Mouse (Mus musculus) gastrocnemius, adult 2 months (tissue): ENCODE data around the gene Yipf2. TPM values are rescaled to one million over a fixed set of nuclear protein-coding genes. Genes with fewer than 3 reads are reported as not detected.
A peak's percentile ranks its signal among the peaks of the same experiment; 100 is the strongest.

ENCODE experiments used
- DNase-seq: peaks from one replicate; pipeline ENCODE4 v3.0.0; 2022
- H3K27ac ChIP-seq: fragments of 200-600 bp; 2 replicates; pipeline ENCODE4 v1.8.1; 2022; ENCODE audit warnings: mild to moderate bottlenecking
- H3K4me3 ChIP-seq: fragments of 200-600 bp; 2 replicates; pipeline ENCODE4 v1.8.1; 2022; ENCODE audit warnings: mild to moderate bottlenecking, moderate library complexity
- CTCF ChIP-seq: fragments of 200-600 bp; IDR thresholded peaks from 2 replicates; pipeline ENCODE4 v1.8.1; 2022; ENCODE audit warnings: antibody characterized with exemption, mild to moderate bottlenecking, moderate library complexity
- intact Hi-C: fragments of 180-260 bp; cut with DNase I; formaldehyde crosslinking; loops from one replicate; pipeline ENCODE4 v1.15.1; 2025
- long read RNA-seq, 2 experiments: library from polyadenylated mRNA; stranded (forward); transcript quantifications; one replicate each; pipeline ENCODE4 v2.0.0; 2021
- total RNA-seq, 2 experiments: library from RNA; stranded (reverse); gene quantifications; 2 replicates each; pipeline ENCODE4 v1.2.3; 2021

Gene Yipf2
- total RNA-seq, result 1 to 10 TPM; 5.8 to 6.9 TPM
- long read RNA-seq, experiment 1, transcript Yipf2-202 (10 exons, 1,894 nt), result major isoform, 5 of 11 reads
- long read RNA-seq, experiment 1, partial matches to known transcripts, result 1 of 11 reads
- long read RNA-seq, experiment 1, other reads (novel, unspliced or antisense), result 3 of 11 reads
- long read RNA-seq, experiment 2, partial matches to known transcripts, result 2 of 6 reads
- long read RNA-seq, experiment 2, other reads (novel, unspliced or antisense), result 1 of 6 reads

DNA sequence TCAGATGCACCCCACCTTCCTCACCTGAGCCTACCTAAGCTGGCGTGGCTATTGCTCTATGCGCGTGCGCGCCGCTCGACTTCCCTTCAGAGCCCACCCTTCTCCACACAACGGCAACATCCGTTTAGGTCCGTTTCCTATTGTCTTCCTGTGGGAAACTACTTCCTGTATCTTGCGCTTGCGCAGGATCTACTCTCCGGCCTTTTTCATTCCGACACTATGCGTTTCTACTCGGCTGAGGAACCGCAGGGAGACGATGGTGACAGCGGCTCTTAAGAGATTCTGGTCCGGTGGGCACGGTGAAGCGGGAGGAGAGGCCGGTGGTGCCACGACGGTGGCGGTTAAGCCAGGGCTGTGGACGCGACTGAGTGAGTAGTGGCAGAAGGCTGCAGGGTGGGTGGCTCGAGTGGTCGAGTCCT, at the start of gene Yipf2, which contains the start of gene Timm29:
Gene Yipf2 (minus strand): TSS at position 126 of the 419 bp plus-strand sequence.
Gene Timm29 (plus strand): TSS at position 20 of the 419 bp plus-strand sequence.
- intact Hi-C loops, result loop anchor here (2.0 kb wide), 1 partner anchor 46 kb away; the partner anchor contains the start of gene Carm1
- peak within 1 kb of the TSS; percentile 86 for H3K27ac ChIP-seq
- DNase-seq, result peak; percentile 88
- no peak for TF ChIP-seq CTCF
- H3K4me3 ChIP-seq, result peak within 1 kb of the TSS; percentile 99

- no peak for DNase-seq
- intact Hi-C loops, result no loop called here
- TF ChIP-seq CTCF, result no peak
- Histone ChIP-seq H3K27ac (no peak overlapping the region), H3K4me3 (no peak overlapping the region)
These were observed 46.4 kb upstream of the Yipf2 start for GRCm38 (mm10) chr9:21639031-21639430.

- TF ChIP-seq CTCF, result no peak
- no peak overlapping the region for H3K27ac ChIP-seq
- intact Hi-C loops, result no loop called here
These were observed 43.0 kb upstream of the Yipf2 start for GRCm38 (mm10) chr9:21635639-21636038.

DNA sequence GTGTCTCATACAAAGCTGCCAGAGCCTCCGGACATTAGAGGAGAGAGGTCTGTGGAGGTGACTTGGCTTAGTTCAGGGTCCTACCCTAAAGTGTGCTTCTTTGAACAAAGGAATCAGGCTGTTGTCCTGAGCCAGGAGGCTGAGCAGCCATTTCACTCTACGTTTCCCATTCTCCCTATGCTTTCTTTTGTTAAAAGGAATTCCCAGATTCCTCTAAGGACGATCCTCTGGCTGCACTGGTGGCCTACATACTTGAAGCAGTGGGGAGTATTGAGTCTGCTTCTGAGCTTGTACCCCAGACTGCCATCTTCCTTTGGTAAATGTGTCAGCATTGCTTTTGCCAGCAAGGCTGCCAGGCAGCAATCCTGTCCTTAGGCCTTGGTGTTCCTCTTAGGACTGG, 40.5 kb upstream of the Yipf2 start:
- no peak for TF ChIP-seq CTCF
- intact Hi-C loops, result no loop called here
- no peak for DNase-seq
- Histone ChIP-seq H3K27ac (peak overlapping the region; percentile 63), H3K4me3 (no peak overlapping the region)

More at GRCm38 (mm10) chr9:21635639-21636038, 43.0 kb upstream of the Yipf2 start:
- DNase-seq, result no peak
- no peak overlapping the region for H3K4me3 ChIP-seq

DNA sequence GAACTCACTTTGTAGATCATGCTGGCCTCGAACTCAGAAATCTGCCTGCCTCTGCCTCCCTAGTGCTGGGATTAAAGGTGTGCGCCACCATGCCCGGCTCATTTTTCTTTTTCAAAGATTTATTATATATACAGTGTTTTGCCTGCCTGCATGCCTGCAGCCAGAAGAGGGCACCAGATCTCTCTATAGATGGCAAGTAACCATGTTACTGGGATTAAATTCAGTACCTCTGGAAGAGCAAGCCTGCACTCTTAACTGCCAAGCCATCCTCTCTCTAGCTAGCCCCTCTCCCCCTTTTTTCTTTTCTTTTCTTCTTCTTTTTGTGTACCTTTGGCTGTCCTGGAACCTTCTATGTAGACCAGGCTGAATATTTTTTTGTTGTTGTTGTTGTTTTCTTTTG, 38.0 kb upstream of the Yipf2 start:
- intact Hi-C loops, result no loop called here
- peak; percentile 80 for TF ChIP-seq CTCF
- Histone ChIP-seq H3K4me3 (no peak overlapping the region), H3K27ac (no peak overlapping the region)
- DNase-seq, result peak; percentile 65

DNA sequence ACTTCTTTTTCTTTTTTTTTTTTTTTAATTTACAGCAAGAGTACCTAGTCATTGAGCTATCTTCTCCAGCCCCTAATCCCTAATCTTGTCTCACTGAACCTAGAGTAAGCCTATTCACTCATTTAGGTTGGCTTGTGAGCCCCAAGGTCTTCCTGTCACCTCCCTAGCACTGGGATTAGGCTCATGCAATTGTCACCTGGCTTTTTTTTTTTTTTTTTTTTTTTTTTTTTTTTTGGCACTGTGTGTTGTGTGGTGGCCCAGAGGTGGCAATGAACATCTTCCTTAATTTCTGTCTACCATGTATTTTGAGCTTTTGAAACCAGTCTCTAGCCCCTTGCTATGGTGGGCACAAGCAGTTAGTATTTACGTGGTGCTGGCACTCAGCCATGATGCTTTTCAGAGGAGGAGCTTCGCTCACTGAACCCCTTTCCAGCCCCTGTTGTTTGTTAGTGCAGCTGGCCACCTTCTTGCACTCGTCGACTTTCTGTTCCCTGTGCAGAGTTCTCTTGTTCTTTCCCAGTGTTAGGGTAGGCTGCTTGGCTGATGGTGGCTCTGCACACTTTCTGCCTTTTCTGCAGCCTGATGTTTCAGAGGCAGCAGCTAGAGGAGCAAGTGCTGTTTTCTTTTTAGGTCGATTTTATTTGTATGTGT, 34.6 kb upstream of the Yipf2 start:
- Histone ChIP-seq H3K4me3 (no peak overlapping the region), H3K27ac (no peak overlapping the region)
- no peak for TF ChIP-seq CTCF
- intact Hi-C loops, result no loop called here
- no peak for DNase-seq

- Histone ChIP-seq H3K27ac (no peak overlapping the region), H3K4me3 (no peak overlapping the region)
- peak; percentile 47 for TF ChIP-seq CTCF
- intact Hi-C loops, result no loop called here
- DNase-seq, result no peak
These were observed 33.9 kb upstream of the Yipf2 start for GRCm38 (mm10) chr9:21626571-21626970.

DNA sequence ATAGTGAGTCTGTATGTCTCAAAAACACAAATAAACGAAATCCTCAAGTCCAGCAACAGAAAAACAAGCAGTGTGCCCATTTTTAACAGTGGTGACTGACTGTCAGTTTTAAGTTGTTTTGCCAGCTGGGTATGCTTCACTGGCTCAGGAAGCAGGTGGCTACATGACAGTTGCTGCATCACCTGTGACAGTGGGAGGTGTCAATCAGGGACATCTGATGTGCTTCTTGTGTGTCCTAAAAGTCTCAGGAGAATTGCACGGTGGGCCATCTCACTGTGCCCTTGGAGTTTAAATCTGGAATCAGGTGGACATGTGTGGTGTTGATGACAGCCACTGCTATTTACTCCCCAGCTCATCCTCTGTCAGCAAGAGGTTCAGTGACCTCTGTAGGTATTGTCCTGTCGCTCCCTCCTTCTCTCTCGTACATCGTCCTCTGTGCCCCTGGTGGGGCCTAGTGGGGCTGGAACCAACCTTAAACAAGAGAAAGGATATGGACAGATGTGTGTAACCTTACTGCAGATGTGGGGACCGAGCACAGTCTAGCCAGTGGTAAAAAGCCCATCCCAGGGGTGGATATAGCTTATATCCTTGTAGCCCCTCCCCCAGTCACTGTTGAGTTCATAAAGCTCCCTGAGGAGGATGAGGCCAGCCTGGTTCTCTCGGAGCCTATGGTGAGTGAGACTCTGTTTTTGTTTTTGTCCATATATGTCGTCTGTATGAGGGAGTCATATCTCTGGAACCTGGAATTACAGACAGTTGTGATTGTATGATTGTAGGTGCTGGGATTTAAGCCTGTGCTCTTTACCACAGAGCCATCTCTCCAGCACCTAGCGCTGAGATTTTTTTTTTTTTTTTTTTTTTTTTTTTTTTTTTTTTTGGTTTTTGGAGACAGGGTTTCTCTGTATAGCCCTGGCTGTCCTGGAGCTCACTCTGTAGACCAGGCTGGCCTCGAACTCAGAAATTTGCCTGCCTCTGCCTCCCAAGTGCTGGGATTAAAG, 33.0 kb upstream of the Yipf2 start:
- intact Hi-C loops, result no loop called here
- no peak for TF ChIP-seq CTCF
- no peak for DNase-seq
- peak overlapping the region; percentile 35 for H3K27ac ChIP-seq
- H3K4me3 ChIP-seq, result no peak overlapping the region

DNA sequence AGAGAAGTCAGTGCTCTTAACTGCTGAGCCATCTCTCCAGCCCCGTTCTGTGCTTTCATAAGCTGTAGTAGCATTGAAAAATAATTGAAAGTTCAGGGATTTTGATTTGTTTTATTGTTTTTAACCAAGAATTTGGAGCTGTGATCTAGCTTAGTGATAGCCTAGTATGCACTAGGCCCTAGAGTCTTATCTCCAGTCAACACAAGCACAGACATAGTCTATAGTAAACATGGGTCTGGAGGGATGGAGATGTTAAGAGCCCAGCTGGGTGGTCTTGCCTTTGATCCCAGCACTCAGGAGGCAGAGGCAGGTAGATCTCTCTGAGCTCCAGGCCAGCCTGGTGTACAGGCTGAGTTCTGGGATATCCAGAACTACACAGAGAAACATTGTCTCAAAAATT, 30.0 kb upstream of the Yipf2 start:
- intact Hi-C loops, result no loop called here
- TF ChIP-seq CTCF, result no peak
- Histone ChIP-seq H3K27ac (no peak overlapping the region), H3K4me3 (no peak overlapping the region)
- no peak for DNase-seq

GRCm38 (mm10) chr9:21620229-21620628, 27.6 kb upstream of the Yipf2 start:
- no peak for TF ChIP-seq CTCF
- no peak overlapping the region for H3K27ac ChIP-seq
- intact Hi-C loops, result no loop called here
- no peak overlapping the region for H3K4me3 ChIP-seq
- DNase-seq, result no peak

- peak overlapping the region; percentile 99 for H3K27ac ChIP-seq
- DNase-seq, result no peak
- intact Hi-C loops, result no loop called here
- peak overlapping the region; percentile 98 for H3K4me3 ChIP-seq
- TF ChIP-seq CTCF, result no peak
These were observed 24.4 kb upstream of the Yipf2 start for GRCm38 (mm10) chr9:21617066-21617465.

DNA sequence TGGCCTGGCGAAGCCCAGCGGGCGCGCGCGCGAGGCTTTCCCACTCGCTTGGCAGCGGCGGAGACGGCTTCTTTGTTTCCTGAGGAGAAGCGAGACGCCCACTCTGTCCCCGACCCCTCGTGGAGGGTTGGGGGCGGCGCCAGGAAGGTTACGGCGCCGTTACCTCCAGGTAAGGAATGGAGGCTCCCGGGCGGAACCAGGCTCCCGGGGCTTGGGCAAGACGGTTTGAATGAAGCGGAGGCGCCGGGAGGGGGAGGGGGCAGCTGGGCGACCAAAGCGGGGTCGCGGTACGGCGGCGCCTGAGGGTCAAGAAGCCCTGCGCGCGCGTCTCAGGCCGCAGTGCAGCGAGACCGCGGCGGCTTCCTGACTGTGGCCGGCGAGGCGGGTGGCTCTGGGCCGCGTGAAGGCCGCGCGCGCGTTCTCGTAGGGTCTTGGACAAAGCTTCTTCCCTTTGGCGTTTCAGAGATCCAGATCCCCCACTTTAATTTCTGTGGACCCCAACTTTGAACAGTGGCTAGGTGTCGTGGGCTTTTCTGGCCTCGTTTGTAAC, 23.7 kb upstream of the Yipf2 start:
- no peak for TF ChIP-seq CTCF
- intact Hi-C loops, result no loop called here
- DNase-seq, result peak; percentile 95
- H3K4me3 ChIP-seq, result peak overlapping the region; percentile 98
- H3K27ac ChIP-seq, result peak overlapping the region; percentile 99
